Mouse (Mus musculus) MEL (cell line): ENCODE measurements around the gene Enox1. TPM values are rescaled to one million over a fixed set of nuclear protein-coding genes. Genes with fewer than 3 reads are reported as not detected.

ENCODE experiments used
- DNase-seq: peaks from one replicate; pipeline ENCODE4 v3.0.0; 2011; ENCODE audit warnings: low read depth, low spot score
- H3K27ac ChIP-seq: 2 replicates; pipeline ENCODE4 v1.5.1; 2012; ENCODE audit warnings: low read depth, mild to moderate bottlenecking, control low read depth, low read length, moderate library complexity; ENCODE audit not compliant: control insufficient read depth
- H3K27me3 ChIP-seq, 2 experiments: fragments of 150-350 bp in 1 of 2; sonication (generic) in 1 of 2; 2 replicates each; pipeline ENCODE4 v1.6.1; 2012; ENCODE audit warnings: low read length in 2 of 2, mild to moderate bottlenecking in 2 of 2, improper control_type of control experiment in 1 of 2, moderate library complexity in 1 of 2; ENCODE audit not compliant: insufficient read depth in 2 of 2, control insufficient read depth in 1 of 2
- H3K36me3 ChIP-seq, 2 experiments: 2 replicates each; pipeline ENCODE4 v1.6.1; 2012 to 2014; ENCODE audit warnings: low read length in 2 of 2, improper control_type of control experiment in 1 of 2, inconsistent platforms in 1 of 2, mild to moderate bottlenecking in 1 of 2; ENCODE audit not compliant: insufficient read depth in 2 of 2, control insufficient read depth in 1 of 2
- H3K4me1 ChIP-seq, 2 experiments: fragments of 150-350 bp in 1 of 2; sonication (generic) in 1 of 2; 2 replicates each; pipeline ENCODE4 v1.6.1; 2012; ENCODE audit warnings: low read length in 2 of 2, improper control_type of control experiment in 1 of 2, mild to moderate bottlenecking in 1 of 2; ENCODE audit not compliant: insufficient read depth in 2 of 2, control insufficient read depth in 1 of 2
- H3K4me3 ChIP-seq, 2 experiments: fragments of 150-350 bp in 1 of 2; sonication (generic) in 1 of 2; 2 replicates each; pipeline ENCODE4 v1.5.1; 2012; ENCODE audit warnings: low read depth in 2 of 2, low read length in 2 of 2, mild to moderate bottlenecking in 2 of 2, moderate library complexity in 2 of 2, control low read depth in 1 of 2, improper control_type of control experiment in 1 of 2; ENCODE audit not compliant: control insufficient read depth in 1 of 2, insufficient read depth in 1 of 2
- H3K79me2 ChIP-seq: 2 replicates; pipeline ENCODE4 v1.6.1; 2012; ENCODE audit warnings: mild to moderate bottlenecking, low read length, moderate library complexity; ENCODE audit not compliant: control insufficient read depth, poor library complexity, insufficient read depth
- H3K9ac ChIP-seq: 2 replicates; pipeline ENCODE4 v1.6.1; 2012; ENCODE audit warnings: low read depth, mild to moderate bottlenecking, control low read depth, low read length, moderate library complexity; ENCODE audit not compliant: control insufficient read depth, poor library complexity, severe bottlenecking
- H3K9me3 ChIP-seq: fragments of 150-350 bp; sonication (generic); replicated peaks from 2 replicates; pipeline ENCODE4 v1.6.1; 2012; ENCODE audit warnings: mild to moderate bottlenecking, low read length, improper control_type of control experiment, moderate library complexity; ENCODE audit not compliant: insufficient read depth
- E2F4 ChIP-seq: IDR thresholded peaks from 2 replicates; pipeline ENCODE4 v1.6.1; 2011; ENCODE audit warnings: low read depth, low read length, improper control_type of control experiment, borderline replicate concordance
- EP300 ChIP-seq, 2 experiments: IDR thresholded peaks; 2 replicates each; pipeline ENCODE4 v1.6.1; 2011; ENCODE audit warnings: improper control_type of control experiment in 2 of 2, low read length in 2 of 2, low read depth in 1 of 2, mild to moderate bottlenecking in 1 of 2
- HCFC1 ChIP-seq: IDR thresholded peaks from 2 replicates; pipeline ENCODE4 v1.6.1; 2012; ENCODE audit warnings: low read depth, mild to moderate bottlenecking, inconsistent platforms, low read length, improper control_type of control experiment, moderate library complexity
- JUND ChIP-seq: IDR thresholded peaks from 2 replicates; pipeline ENCODE4 v1.6.1; 2011; ENCODE audit warnings: low read depth, mild to moderate bottlenecking, improper control_type of control experiment, low read length
- MAFK ChIP-seq: IDR thresholded peaks from 2 replicates; pipeline ENCODE4 v1.6.1; 2011; ENCODE audit warnings: low read depth, mild to moderate bottlenecking, low read length, improper control_type of control experiment, borderline replicate concordance
- MAZ ChIP-seq: IDR thresholded peaks from 2 replicates; pipeline ENCODE4 v1.6.1; 2012; ENCODE audit warnings: low read depth, mild to moderate bottlenecking, inconsistent platforms, low read length, improper control_type of control experiment
- MEF2A ChIP-seq: IDR thresholded peaks from 2 replicates; pipeline ENCODE4 v1.6.1; 2014; ENCODE audit warnings: low read depth, mild to moderate bottlenecking, inconsistent platforms, low read length, improper control_type of control experiment; ENCODE audit not compliant: poor library complexity, insufficient replicate concordance, severe bottlenecking; ENCODE audit errors: extremely low read depth
- MYB ChIP-seq: IDR thresholded peaks from 2 replicates; pipeline ENCODE4 v1.6.1; 2011; ENCODE audit warnings: mild to moderate bottlenecking, low read depth, low read length, improper control_type of control experiment
- NELFE ChIP-seq: IDR thresholded peaks from 2 replicates; pipeline ENCODE4 v1.6.1; 2011; ENCODE audit warnings: low read depth, low read length, improper control_type of control experiment
- NRF1 ChIP-seq: IDR thresholded peaks from 2 replicates; pipeline ENCODE4 v1.6.1; 2014; ENCODE audit warnings: low read depth, mild to moderate bottlenecking, inconsistent platforms, low read length, improper control_type of control experiment, moderate library complexity; ENCODE audit not compliant: poor library complexity, insufficient read depth, severe bottlenecking
- POLR2AphosphoS5 ChIP-seq: IDR thresholded peaks from 2 replicates; pipeline ENCODE4 v1.6.1; 2012; ENCODE audit warnings: low read depth, borderline replicate concordance, mild to moderate bottlenecking, inconsistent platforms, low read length, moderate library complexity, mixed read lengths
- RCOR1 ChIP-seq: IDR thresholded peaks from 2 replicates; pipeline ENCODE4 v1.6.1; 2012; ENCODE audit warnings: low read depth, mild to moderate bottlenecking, inconsistent platforms, low read length, improper control_type of control experiment
- SMC3 ChIP-seq: IDR thresholded peaks from 2 replicates; pipeline ENCODE4 v1.6.1; 2011; ENCODE audit warnings: low read depth, low read length, improper control_type of control experiment
- USF1 ChIP-seq: IDR thresholded peaks from 2 replicates; pipeline ENCODE4 v1.6.1; 2014; ENCODE audit warnings: low read depth, mild to moderate bottlenecking, inconsistent platforms, low read length, improper control_type of control experiment, moderate library complexity
- USF2 ChIP-seq, 2 experiments: IDR thresholded peaks; 2 replicates each; pipeline ENCODE4 v1.6.1; 2011 to 2012; ENCODE audit warnings: improper control_type of control experiment in 2 of 2, low read length in 2 of 2, borderline replicate concordance in 1 of 2, inconsistent platforms in 1 of 2, low read depth in 1 of 2, mild to moderate bottlenecking in 1 of 2; ENCODE audit not compliant: insufficient read depth in 1 of 2
- ZMIZ1 ChIP-seq: IDR thresholded peaks from 2 replicates; pipeline ENCODE4 v1.6.1; 2012; ENCODE audit warnings: low read depth, mild to moderate bottlenecking, inconsistent platforms, low read length, improper control_type of control experiment, moderate library complexity
- ZNF384 ChIP-seq: IDR thresholded peaks from 2 replicates; pipeline ENCODE4 v1.6.1; 2012; ENCODE audit warnings: low read depth, mild to moderate bottlenecking, inconsistent platforms, low read length, improper control_type of control experiment
- polyA plus RNA-seq, 2 experiments: library from polyadenylated mRNA; stranded (reverse) in 1 of 2; unstranded in 1 of 2; fragments of >175 nt in 1 of 2; fragments of >200 nt in 1 of 2; gene quantifications; 2 replicates each; pipeline versions ENCODE4 v1.2.1 to v1.2.4; 2012; ENCODE audit warnings: low replicate concordance in 2 of 2, low read depth in 1 of 2; ENCODE audit not compliant: insufficient read length in 2 of 2, insufficient read depth in 1 of 2, missing spikeins in 1 of 2
- total RNA-seq: library from RNA; depleted of rRNA; stranded (reverse); fragments of 300-350 nt; gene quantifications from 2 replicates; pipeline ENCODE4 v1.2.3, GENCODE M21; 2012

The Enox1 gene
- total and polyA plus RNA-seq, 3 experiments: not detected

DNA sequence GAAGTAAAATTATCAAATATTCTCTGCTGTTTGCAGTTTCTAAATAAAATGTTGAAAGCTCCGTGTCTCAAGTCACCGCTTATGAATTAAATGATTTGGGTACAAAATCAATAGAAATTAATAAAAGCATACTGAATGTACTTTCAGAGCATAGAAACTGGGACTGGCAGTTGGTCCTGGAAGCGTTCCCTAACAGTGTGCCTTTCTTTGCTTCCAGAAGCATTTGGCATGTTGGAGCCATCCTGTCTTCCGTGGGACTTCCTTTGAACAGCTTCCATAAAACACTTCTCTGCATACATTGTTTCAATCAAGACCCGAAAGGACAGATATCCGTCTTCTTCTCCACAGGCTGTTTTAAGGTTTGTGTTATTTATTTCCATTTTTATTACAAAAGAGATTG, 285.0 kb downstream of the Enox1 start:
- Histone ChIP-seq H3K79me2 (no peaks in the 10 kb centered on the region), H3K9me3 (no peaks in the 10 kb centered on the region), H3K27ac (no peak overlapping the region), H3K36me3 (no peaks in the 10 kb centered on the region), H3K27me3 (no peaks in the 10 kb centered on the region), H3K4me3 (no peak overlapping the region), H3K9ac (no peak overlapping the region), H3K4me1 (no peaks in the 10 kb centered on the region)
- TF ChIP-seq MAZ: no peak
- TF ChIP-seq JUND: no peak
- TF ChIP-seq NELFE: no peak
- no peak for TF ChIP-seq POLR2AphosphoS5
- TF ChIP-seq HCFC1: no peak
- TF ChIP-seq SMC3: no peak
- TF ChIP-seq USF2 (IDR thresholded peaks at IDR 0.05; ENCODE audit: borderline replicate concordance in 1 of 2, insufficient read depth in 1 of 2, low read depth in 1 of 2, low read length in 2 of 2): no peak
- no peak for TF ChIP-seq E2F4
- no peak for TF ChIP-seq NRF1
- no peak for DNase-seq

DNA sequence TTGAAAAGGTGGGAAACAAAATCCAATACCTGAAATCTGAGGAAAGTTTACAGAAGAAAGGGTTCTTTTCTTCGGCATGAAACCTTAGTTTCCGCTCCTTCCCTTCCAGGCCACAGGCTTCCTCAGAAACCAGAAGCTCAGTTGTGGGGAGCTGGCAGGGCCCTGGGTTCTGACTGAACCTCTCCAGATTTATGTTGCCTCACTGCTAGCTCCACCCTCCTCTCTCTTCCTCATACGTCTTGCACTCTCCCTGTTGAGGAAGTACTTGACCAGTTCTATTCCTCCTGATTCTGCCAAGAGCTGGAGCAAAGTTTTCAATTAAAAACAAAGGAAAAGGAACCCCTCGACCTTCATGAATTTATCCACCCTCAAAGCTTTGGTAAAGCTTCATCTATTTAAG, 291.4 kb downstream of the Enox1 start:
- Histone ChIP-seq H3K9ac (no peak overlapping the region), H3K27ac (no peak overlapping the region), H3K9me3 (no peaks in the 10 kb centered on the region), H3K27me3 (no peaks in the 10 kb centered on the region), H3K79me2 (no peaks in the 10 kb centered on the region), H3K4me1 (no peaks in the 10 kb centered on the region), H3K4me3 (no peak overlapping the region), H3K36me3 (no peaks in the 10 kb centered on the region)
- no peak for TF ChIP-seq E2F4
- no peak for TF ChIP-seq MAFK
- TF ChIP-seq USF1: no peak
- no peak for TF ChIP-seq MEF2A
- TF ChIP-seq MYB: no peak
- no peak for TF ChIP-seq RCOR1
- TF ChIP-seq EP300 (IDR thresholded peaks at IDR 0.05; ENCODE audit: low read depth in 1 of 2, low read length in 2 of 2): no peak
- no peak for TF ChIP-seq NRF1
- no peak for DNase-seq

DNA sequence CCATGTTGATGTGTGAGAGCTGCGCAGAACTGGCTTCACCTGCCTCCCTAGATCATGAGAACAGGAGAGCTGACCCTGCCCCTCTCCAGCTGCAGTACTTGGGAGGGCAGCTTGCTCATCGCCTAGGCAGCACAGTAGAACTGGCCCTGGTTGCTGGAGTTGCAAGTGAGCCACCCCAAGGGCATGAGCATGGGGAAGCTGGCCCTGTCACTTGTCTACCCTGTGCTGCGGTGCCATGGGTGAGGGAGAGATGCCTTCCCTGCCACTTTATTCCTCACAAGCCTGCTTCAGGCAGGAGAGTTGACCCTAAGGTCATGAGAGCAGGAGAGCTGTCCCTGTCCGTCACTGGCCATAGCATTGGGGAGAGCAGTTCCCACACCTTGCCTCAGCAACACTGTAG, 295.4 kb downstream of the Enox1 start:
- no peak overlapping the region for H3K4me3 ChIP-seq
- no peaks in the 10 kb centered on the region for H3K79me2 ChIP-seq

More for the DNA sequence above, 295.4 kb downstream of the Enox1 start:
- Histone ChIP-seq H3K9ac (no peak overlapping the region), H3K27ac (no peak overlapping the region), H3K36me3 (no peaks in the 10 kb centered on the region), H3K27me3 (no peaks in the 10 kb centered on the region), H3K4me1 (no peaks in the 10 kb centered on the region), H3K9me3 (no peaks in the 10 kb centered on the region)
- DNase-seq: no peak
- no peak for TF ChIP-seq USF2 (IDR thresholded peaks at IDR 0.05; ENCODE audit: borderline replicate concordance in 1 of 2, insufficient read depth in 1 of 2, low read depth in 1 of 2, low read length in 2 of 2)
- TF ChIP-seq ZNF384: no peak
- no peak for TF ChIP-seq ZMIZ1
- TF ChIP-seq RCOR1: no peak
